Mouse (Mus musculus): ENCODE measurements at regions not wholly inside any gene's neighbourhood (a gene's known extent, or its start where the extent isn't known, plus 50 kb on each side); places are given as distances from the start of the nearest gene placed in this dataset.
A peak's percentile ranks its signal among the peaks of the same experiment; 100 is the strongest.

DNA sequence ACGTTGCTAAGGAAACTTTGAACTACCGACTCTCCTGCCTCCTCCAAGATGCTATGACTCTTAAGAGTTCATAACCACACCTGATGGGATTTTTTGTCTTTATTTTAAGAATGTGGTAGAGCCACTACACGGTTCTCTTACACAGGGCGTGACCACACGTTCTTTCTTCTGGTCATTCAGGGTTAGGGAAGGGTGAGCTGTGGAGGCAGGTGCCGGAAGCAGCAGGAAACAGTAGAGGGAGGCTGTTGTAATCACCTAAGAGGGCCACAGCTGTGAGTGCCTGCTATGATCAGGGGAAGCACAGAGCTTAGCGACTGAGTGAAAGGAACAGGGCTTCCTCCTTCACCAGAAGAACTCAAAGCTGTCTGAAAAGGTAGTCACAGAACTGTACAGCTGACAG, 50.6 kb upstream of the Larp1 start:
- TF ChIP-seq GATA1 (IDR thresholded peaks at IDR 0.05; ENCODE audit: low read length), result no peak

DNA sequence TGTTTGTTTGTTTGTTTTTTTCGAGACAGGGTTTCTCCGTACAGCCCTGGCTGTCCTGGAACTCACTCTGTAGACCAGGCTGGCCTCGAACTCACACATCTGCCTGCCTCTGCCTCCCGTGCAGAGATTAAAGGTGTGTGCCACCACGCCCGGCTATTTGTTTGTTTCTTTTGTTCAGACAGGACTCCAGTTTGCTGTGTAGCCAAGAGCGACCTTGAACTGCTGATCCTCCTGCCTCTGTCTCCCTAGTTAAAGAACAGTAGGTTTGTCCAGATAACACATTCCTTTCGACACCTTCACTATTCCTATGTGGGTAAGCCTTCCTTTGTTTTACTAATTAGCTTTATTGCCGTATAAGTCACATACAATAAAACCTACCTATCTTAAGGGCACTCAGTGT, 52.0 kb upstream of the Larp1 start:
- TF ChIP-seq GATA1 (IDR thresholded peaks at IDR 0.05; ENCODE audit: low read length), result no peak

DNA sequence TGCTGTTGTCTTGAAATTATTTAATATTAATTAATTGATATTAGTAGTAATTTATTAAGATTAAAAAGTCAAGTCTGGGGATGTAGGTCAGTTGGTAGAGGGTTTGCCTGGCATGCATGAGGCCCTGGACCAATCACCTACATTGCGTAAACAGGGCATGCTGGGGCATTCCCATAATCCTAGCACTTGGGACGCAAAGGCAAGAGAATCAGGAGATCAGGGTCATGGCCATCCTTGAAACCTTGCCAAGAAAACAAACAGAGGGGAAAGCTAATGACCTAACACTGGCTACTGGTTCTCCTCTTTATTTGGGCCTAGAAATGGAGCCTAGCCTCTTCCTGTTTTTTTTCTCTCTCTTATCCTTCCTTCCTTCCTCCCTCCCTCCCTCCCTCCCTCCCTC, 52.8 kb upstream of the Larp1 start:
- no peak for TF ChIP-seq GATA1 (IDR thresholded peaks at IDR 0.05; ENCODE audit: low read length)

DNA sequence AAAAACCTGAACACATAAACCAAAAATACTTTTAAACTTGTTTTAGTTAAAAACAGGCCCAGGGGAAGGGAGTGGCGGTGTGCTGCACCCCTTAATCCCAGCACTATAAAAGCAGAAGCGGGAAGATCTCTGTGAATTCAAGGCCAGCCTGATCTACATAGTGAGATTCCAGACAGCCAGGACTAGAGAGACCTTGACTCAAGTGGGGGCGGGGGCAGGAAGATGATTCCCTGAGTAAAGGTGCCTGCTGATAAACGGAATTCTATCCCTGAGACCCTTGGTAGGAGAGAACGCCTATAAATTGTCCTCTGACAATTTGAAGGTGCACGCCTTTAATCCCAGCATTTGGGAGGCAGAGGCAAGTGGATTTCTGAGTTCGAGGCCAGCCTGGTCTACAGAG, 53.4 kb upstream of the Larp1 start:
- no peak for TF ChIP-seq GATA1 (IDR thresholded peaks at IDR 0.05; ENCODE audit: low read length)

DNA sequence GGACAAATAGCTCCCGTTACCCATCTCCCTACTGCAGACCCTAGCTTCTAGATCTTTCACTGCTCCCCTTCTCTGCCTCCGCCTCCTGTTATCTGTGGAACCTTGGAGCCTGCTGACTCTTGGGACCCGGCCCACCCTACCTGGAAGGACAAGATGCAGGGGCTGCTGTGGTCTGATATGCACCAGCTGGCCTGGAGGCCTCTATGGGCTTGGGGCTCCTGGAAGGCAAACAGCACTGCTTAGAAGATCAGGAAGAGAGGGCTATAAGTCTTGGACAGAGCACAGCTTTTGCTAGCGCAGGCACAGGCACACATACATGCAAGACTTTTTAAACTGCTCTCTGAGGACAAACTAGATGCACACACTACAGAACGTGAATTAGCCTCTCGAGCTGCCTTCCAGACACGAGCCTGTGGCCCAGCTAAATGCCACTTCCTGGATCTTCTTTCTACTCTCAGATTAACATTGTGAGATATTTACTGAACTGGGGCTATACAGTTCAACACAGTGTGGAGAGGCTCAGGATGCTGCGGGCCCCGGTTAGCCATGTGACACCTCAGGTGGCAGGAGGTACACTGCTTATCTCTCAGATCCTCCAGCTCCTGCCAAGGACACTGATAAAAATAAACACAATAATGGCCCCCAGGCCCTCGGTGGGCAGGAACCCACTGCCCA, 54.2 kb upstream of the Larp1 start:
- TF ChIP-seq GATA1 (IDR thresholded peaks at IDR 0.05; ENCODE audit: low read length), result peak; percentile 39

DNA sequence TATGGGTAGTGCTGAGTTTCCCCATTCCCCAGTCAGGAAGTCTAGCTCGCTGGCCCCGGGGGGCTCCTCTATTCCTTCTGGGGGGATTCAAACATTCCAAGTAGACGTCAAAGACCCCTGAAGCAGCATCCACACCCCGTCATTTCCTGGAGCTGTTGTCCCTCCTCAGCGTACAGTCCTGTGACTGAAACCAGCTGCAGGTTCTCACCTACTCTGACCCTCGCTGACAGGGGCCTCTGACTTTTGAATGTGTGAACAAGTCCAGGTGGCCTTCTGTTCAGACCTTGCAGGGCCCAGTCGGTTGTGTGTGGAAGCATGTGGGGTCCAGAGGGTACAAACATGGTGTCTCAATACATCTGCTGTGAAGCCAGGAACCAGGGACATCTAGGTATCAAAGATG, 55.2 kb upstream of the Larp1 start:
- no peak for TF ChIP-seq GATA1 (IDR thresholded peaks at IDR 0.05; ENCODE audit: low read length)

DNA sequence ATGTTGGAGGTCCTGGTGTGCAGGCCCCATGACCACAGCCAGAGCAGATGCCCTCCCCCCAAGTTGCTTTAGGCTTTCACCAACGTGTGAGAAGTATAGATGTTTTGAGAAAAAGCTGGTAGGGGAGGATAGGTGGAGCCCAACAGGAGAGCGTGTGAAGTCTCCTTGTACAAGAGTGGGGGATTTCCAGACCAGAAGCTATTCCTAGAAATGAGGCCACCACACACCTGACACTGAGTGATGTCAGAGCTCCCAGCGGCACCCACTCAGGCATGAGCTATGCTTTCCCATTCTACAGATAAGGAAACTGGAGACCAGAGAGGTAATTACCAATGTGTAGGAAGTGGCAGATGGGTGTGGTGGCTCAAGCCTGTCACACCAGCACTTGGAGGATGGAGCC, 56.2 kb upstream of the Larp1 start:
- TF ChIP-seq GATA1 (IDR thresholded peaks at IDR 0.05; ENCODE audit: low read length), result no peak

DNA sequence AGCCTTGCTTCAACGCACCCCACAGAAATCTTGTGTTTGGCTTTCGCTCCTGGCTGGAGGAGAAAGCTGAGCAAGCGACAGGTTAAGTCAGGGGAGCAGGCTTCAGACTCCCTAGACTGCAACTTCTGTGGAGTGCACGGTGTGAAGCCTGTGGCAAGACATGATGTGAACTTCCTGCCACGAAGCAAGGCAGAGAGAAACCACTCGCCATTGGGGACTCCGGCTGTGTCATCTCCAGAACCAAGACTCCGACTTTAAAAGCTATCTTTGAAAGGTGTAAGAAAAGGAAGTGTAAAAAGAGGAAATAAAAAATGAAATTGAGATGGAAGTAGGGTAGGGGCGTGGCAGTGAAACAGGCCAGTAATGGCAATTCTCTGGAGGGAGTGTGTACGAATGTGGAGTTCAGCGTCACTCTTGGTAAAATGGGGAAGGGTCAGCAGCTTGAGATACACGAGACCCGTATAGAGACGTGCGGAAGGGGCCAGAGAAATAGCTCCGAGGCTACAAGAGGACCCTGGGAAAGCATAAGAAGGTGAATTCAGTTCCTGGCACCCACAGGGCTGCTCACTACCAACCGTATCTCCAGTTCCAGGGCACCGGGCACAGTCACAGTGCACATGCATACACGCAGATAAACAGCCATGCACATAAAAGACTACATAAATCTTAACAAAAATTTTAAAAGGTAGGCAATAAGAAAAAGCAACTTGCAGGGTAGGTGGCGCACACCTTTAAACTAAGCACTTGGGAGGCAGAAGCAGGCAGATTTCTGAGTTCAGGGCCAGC, 57.1 kb upstream of the Larp1 start:
- no peak for TF ChIP-seq GATA1 (IDR thresholded peaks at IDR 0.05; ENCODE audit: low read length)

DNA sequence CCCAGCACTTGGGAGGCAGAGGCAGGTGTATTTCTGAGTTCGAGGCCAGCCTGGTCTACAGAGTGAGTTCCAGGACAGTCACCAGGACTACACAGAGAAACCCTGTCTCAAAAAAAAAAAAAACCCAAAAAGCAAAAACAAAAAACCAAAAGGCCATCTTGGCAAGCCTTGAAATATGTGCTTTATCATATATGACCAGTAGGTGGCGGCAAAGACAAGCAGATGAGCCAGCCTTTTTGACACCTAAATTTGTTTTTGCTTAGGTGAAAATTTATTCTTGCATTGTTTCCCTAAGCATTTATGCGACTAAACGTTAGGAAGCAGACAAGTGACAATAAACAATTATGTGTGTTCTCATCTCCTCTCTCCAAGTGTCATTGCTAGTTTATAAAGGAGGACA, 57.9 kb upstream of the Larp1 start:
- TF ChIP-seq GATA1 (IDR thresholded peaks at IDR 0.05; ENCODE audit: low read length), result no peak

DNA sequence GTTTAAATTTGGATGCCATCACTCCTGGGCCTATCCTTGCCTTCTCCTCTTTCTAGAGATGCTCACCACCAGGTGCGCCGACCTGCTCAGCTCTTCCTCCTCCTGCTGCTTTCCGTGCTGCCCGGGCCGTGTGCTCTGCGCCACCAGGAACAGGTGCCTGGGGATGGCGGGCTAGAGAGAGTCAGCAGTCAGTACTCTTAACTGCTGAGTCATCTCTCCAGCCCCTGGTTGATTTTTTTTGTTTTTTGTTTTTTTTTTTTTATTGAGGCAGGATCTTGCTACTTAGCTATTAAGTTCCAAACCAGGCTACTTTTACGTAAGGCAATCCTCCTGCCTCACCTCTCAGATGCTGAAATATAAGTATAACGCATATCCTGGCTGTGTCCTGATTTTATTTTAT, 59.8 kb upstream of the Larp1 start:
- no peak for TF ChIP-seq GATA1 (IDR thresholded peaks at IDR 0.05; ENCODE audit: low read length)

DNA sequence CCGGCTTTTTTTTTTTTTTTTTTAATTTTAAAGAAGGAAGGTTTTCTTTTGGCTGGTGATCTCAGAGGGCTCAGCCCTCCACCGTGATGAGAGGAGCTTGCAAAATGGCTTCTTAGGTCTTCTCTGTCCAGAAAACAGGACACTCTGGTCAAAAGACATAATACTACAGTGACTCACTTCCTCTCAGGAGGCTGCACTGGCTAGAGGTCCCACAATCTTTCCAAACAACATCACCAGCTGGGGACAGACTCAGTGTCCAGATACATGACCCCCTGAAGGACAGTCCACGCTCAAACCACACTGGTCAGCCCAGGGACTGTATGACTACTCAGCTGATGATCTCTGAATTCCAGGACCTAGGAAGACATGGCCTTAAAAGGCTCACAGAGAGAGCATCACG, 61.5 kb upstream of the Larp1 start:
- TF ChIP-seq GATA1 (IDR thresholded peaks at IDR 0.05; ENCODE audit: low read length), result no peak

DNA sequence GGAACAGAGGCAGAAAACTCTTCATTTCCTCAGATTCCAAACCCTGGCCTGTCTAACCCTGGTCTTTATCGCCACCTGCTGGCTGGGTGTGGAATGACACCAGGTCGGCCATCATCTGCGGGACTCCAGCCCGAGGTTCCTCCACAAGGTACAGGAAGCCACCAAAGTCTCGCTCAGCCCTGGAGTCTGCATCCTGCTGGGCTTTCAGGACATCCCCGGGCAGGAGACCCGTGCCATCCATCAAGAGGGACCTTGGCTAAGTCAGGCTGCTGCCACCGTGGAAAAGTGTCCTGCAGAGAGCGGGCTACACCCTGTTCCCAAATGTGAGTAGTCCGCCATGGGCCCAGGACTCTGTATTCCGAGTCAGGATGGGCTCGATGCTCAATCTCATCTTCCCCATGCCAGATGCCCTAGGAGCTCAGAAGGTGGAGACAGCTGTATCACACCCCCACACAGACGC, 74.4 kb upstream of the Larp1 start:
- TF ChIP-seq GATA1 (IDR thresholded peaks at IDR 0.05; ENCODE audit: low read length), result no peak

DNA sequence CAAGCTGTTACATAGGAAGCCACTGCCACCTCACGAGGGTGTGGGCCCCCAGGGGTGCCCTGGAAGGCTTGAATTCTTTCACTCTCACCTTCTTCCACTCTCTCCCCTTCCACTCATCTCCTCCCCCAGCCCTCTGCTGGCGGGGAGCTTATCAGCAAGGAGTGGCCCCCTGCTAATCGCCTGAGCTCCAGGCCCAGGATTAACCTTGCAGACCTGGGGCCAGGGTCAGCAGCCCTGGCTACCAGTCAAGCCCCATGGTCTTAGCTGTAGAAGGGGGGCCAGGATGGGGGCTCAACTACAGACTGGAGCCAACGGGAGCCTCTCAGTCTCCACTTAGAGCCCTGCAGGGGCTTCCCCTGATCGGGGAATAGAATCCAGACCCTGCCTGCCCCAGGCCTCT, 75.8 kb upstream of the Larp1 start:
- TF ChIP-seq GATA1 (IDR thresholded peaks at IDR 0.05; ENCODE audit: low read length), result no peak

DNA sequence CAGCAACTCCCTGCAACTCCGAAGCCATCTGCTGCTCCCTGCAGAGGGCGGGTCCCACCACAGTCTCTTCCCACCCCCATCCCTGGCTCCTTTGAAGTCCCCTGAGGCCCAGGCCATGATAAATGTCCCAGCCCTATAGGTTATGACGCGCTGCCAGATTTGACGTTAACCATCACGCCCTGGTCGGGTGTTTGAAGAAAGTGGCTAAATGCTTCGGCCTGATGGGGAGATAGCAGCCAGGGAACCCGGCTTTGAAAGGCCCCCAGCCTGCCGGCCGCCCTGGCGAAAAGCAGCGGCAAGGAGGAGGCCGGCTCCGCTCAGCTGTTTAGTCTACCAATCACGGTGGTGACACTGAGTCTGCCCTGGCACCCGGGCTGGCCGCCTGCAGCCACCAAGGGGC, 79.4 kb upstream of the Larp1 start:
- TF ChIP-seq GATA1 (IDR thresholded peaks at IDR 0.05; ENCODE audit: low read length), result no peak

DNA sequence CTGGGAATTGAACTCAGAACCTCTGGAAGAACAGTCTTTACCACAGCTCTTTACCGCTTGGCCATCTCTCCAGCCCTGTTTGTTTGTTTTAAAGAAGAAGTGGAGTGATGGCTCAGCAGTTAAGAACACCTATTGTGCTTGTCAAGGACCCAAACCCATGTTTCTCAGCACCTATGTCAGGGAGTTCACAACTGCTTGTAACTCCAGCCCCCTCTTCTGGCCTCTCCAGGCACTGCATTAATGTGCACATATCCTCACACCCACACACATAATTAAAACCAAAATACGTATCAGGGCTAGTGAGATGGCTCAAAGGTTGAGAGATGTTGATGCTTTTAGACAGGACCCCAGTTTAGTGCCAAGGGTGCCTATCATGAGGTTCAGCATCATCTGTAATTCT, 87.6 kb upstream of the Hand1 start:
- no peak for TF ChIP-seq GATA1 (IDR thresholded peaks at IDR 0.05; ENCODE audit: low read length)

DNA sequence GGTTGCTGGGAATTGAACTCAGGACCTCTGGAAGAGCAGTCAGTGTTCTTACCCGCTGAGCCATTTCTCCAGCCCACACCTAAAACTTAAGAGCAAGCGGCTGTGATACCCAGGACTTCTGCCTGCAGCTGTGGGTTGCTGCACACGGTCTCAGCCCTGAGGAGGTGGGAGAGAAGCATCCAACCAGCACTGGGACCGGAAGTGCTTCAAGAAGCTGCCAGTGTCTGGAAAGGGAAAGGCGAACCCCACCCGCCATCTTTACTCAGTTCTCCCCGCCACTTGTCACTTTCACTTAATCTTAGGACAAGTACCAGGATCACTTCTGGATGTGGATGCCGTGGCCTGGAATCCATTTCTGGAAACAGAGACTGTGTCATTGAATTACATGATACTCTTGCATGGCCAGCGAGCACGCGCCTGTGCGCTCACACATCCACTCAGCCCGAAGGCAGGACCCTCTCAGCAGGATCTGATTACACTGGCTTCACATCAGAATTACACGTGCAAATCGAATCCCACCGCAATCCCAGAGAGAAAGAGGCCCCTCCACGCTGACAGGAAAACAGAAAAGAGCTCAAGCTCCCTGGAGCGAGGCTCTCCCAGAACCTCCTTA, 85.9 kb upstream of the Hand1 start:
- no peak for TF ChIP-seq GATA1 (IDR thresholded peaks at IDR 0.05; ENCODE audit: low read length)

DNA sequence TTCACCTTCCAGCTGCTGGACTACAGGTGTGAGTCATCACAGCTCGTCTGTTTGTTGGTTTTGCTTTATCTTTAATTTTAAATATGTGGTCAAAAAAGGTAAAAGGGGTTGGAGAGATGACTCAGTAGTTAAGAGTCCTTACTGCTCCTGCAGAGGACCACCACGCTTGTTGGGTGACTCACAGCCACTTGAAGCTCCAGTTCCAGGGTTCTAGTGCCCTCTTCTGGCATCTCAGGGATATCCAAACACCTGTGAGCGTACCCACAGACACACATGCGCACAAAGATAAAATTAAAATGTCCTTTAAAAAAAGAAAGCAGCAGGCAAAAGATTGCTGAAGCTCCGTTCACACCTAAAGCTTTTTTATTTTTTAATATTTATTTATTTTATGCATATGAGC, 85.4 kb upstream of the Hand1 start:
- TF ChIP-seq GATA1 (IDR thresholded peaks at IDR 0.05; ENCODE audit: low read length), result no peak
